Mouse (Mus musculus) cerebellum, postnatal 25 days (tissue): Measurements from ENCODE around the gene Smurf1.
A peak's percentile ranks its signal among the peaks of the same experiment; 100 is the strongest.

Source experiments
- DNase-seq, 2 experiments: peaks; one replicate each; pipeline ENCODE4 v3.0.0; 2021; ENCODE audit warnings: mixed read lengths in 2 of 2

Smurf1 gene

GRCm38 (mm10) chr5:144952592-144952991 is 13.1 kb downstream of the Smurf1 start:
- DNase-seq: no peak

- no peak for DNase-seq
Measured at GRCm38 (mm10) chr5:144950428-144951051, 15.1 kb downstream of the Smurf1 start.

- DNase-seq: no peak
Measured at GRCm38 (mm10) chr5:144949856-144950255, 15.8 kb downstream of the Smurf1 start.

GRCm38 (mm10) chr5:144948422-144948821 is 17.2 kb downstream of the Smurf1 start:
- no peak for DNase-seq

- DNase-seq: no peak
Measured at GRCm38 (mm10) chr5:144948002-144948401, 17.6 kb downstream of the Smurf1 start.

GRCm38 (mm10) chr5:144946032-144946431 is 19.6 kb downstream of the Smurf1 start:
- peak; percentile 41 to 72 for DNase-seq

GRCm38 (mm10) chr5:144944932-144945331 is 20.7 kb downstream of the Smurf1 start:
- no peak for DNase-seq

GRCm38 (mm10) chr5:144944370-144944769 is 21.3 kb downstream of the Smurf1 start:
- DNase-seq: no peak

- no peak for DNase-seq
Measured at GRCm38 (mm10) chr5:144943346-144943745, 22.3 kb downstream of the Smurf1 start.

- DNase-seq: peak in 1 of 2 experiments; percentile 31
Measured at GRCm38 (mm10) chr5:144942431-144942830, 23.2 kb downstream of the Smurf1 start.

- DNase-seq: no peak
Measured at GRCm38 (mm10) chr5:144940904-144941303, 24.7 kb downstream of the Smurf1 start.

GRCm38 (mm10) chr5:144937304-144937703 is 28.3 kb downstream of the Smurf1 start:
- no peak for DNase-seq

GRCm38 (mm10) chr5:144933486-144933885 is 32.2 kb downstream of the Smurf1 start:
- DNase-seq: no peak

GRCm38 (mm10) chr5:144931841-144932240 is 33.8 kb downstream of the Smurf1 start:
- DNase-seq: no peak

GRCm38 (mm10) chr5:144928856-144929713 is 36.6 kb downstream of the Smurf1 start:
- DNase-seq: no peak

GRCm38 (mm10) chr5:144926275-144926674 is 39.4 kb downstream of the Smurf1 start:
- DNase-seq: no peak

GRCm38 (mm10) chr5:144923351-144923750 is 42.3 kb downstream of the Smurf1 start:
- DNase-seq: no peak

GRCm38 (mm10) chr5:144919790-144920189 is 45.9 kb downstream of the Smurf1 start:
- no peak for DNase-seq

GRCm38 (mm10) chr5:144919194-144919593 is 46.5 kb downstream of the Smurf1 start:
- DNase-seq: no peak

- DNase-seq: no peak
Measured at GRCm38 (mm10) chr5:144918204-144918603, 47.4 kb downstream of the Smurf1 start.

- DNase-seq: no peak
Measured at GRCm38 (mm10) chr5:144917172-144917571, 48.5 kb downstream of the Smurf1 start.

GRCm38 (mm10) chr5:144915828-144916227 is 49.8 kb downstream of the Smurf1 start:
- DNase-seq: no peak

GRCm38 (mm10) chr5:144914433-144914906 is 51.2 kb downstream of the Smurf1 start:
- DNase-seq: peak in 1 of 2 experiments; percentile 50

GRCm38 (mm10) chr5:144913923-144914322 is 51.7 kb downstream of the Smurf1 start:
- DNase-seq: peak; percentile 64 to 79
